Mouse (Mus musculus) neural tube, embryonic 14.5 days (tissue): ENCODE data around the gene Gm4894. TPM values are rescaled to one million over a fixed set of nuclear protein-coding genes. Genes with fewer than 3 reads are reported as not detected.

Source experiments
- polyA plus RNA-seq: library from polyadenylated mRNA; unstranded; fragments of >200 nt; fragmentation: Nextera tagmentation; extraction: Ambion mirVana; gene quantifications from 2 replicates; pipeline ENCODE4 v1.2.1, GENCODE M21; 2014

Gm4894 gene
- polyA plus RNA-seq, 1 experiment from 2014 or later: not detected

Other genes starting within 250 kb of the Gm4894 start
- 25.3 and 27.7 TPM in 2 replicates for gene Zw10, start 194.9 kb upstream of the Gm4894 start, polyA plus RNA-seq
- gene Tmprss5, start 169.3 kb upstream of the Gm4894 start, polyA plus RNA-seq: 2.1 TPM in 2 replicates
- 4.1 and 5.7 TPM in 2 replicates for gene Drd2, start 90.1 kb downstream of the Gm4894 start, polyA plus RNA-seq
- 0.21 TPM in 1 of 2 replicates, not detected in the other for gene Ankk1, start 176.5 kb downstream of the Gm4894 start, polyA plus RNA-seq
- 1.9 and 2.0 TPM in 2 replicates for gene Ttc12, start 235.7 kb downstream of the Gm4894 start, polyA plus RNA-seq